Mouse (Mus musculus): ENCODE measurements around the gene Fam168a.

DNA sequence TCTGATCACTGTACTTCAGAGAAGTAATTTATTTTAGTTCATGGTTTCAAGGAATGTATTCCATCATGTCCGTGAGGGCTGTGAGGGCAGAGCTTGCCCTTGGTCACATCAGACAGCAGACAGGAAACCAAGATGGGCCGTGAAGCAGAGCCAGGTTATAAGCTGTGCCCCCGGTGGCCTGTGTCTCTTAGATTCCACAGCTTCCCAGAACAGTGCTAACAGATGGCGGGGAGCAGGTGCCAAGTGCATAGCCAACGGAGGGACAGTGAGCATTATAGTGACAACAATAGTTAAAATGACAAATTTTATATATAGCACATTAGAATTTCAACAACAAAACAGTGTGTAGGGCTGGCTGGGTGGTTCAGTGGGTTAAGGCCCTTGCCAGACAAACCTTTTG lies 105.5 kb downstream of the Fam168a start:
- TF ChIP-seq CTCF (IDR thresholded peaks at IDR 0.05; ENCODE audit: borderline replicate concordance, extremely low read depth, insufficient read depth, insufficient read length) (no peak), POLR2A (IDR thresholded peaks at IDR 0.05; ENCODE audit: borderline replicate concordance, extremely low read depth, insufficient read depth, insufficient read length, poor library complexity, severe bottlenecking) (no peak)

Data from brain, embryonic 14.5 days (tissue).